Mouse (Mus musculus) testis, adult 2 months (tissue): ENCODE results near the gene Tex22. TPM values are rescaled to one million over a fixed set of nuclear protein-coding genes. Genes with fewer than 3 reads are reported as not detected.
A peak's percentile ranks its signal among the peaks of the same experiment; 100 is the strongest.

Source experiments
- H3K27ac ChIP-seq: fragments of 200-500 bp; 2 replicates; pipeline ENCODE4 v1.5.1; 2012; ENCODE audit warnings: low read depth, low read length; ENCODE audit not compliant: control insufficient read depth, insufficient read depth
- H3K27me3 ChIP-seq: fragments of 200-500 bp; 2 replicates; pipeline ENCODE4 v1.6.1; 2012; ENCODE audit warnings: mild to moderate bottlenecking, low read length, moderate library complexity; ENCODE audit not compliant: control insufficient read depth, insufficient read depth
- H3K36me3 ChIP-seq: fragments of 200-500 bp; 2 replicates; pipeline ENCODE4 v1.6.1; 2012; ENCODE audit warnings: mild to moderate bottlenecking, low read length; ENCODE audit not compliant: control insufficient read depth, insufficient read depth
- H3K4me1 ChIP-seq: fragments of 200-500 bp; 2 replicates; pipeline ENCODE4 v1.6.1; 2012; ENCODE audit warnings: low read length; ENCODE audit not compliant: control insufficient read depth, insufficient read depth
- H3K4me3 ChIP-seq: fragments of 200-500 bp; 2 replicates; pipeline ENCODE4 v1.5.1; 2012; ENCODE audit warnings: low read depth, mild to moderate bottlenecking, low read length, moderate library complexity, mixed read lengths; ENCODE audit not compliant: control insufficient read depth
- CTCF ChIP-seq: fragments of 200-500 bp; IDR thresholded peaks from 2 replicates; pipeline ENCODE4 v1.5.1; 2012; ENCODE audit warnings: low read depth, mild to moderate bottlenecking, inconsistent platforms, low read length, moderate library complexity; ENCODE audit not compliant: control insufficient read depth, insufficient read depth, insufficient replicate concordance
- POLR2A ChIP-seq: fragments of 200-500 bp; IDR thresholded peaks from 2 replicates; pipeline ENCODE4 v1.6.1; 2012; ENCODE audit warnings: low read depth, mild to moderate bottlenecking, inconsistent platforms, low read length, moderate library complexity; ENCODE audit not compliant: control insufficient read depth
- polyA plus RNA-seq: library from polyadenylated mRNA; depleted of rRNA; stranded (reverse); fragments of >200 nt; gene quantifications from 2 replicates; pipeline ENCODE4 v1.2.3, GENCODE M21; 2012

The Tex22 gene
- polyA plus RNA-seq, 1 experiment: 451 TPM

DNA sequence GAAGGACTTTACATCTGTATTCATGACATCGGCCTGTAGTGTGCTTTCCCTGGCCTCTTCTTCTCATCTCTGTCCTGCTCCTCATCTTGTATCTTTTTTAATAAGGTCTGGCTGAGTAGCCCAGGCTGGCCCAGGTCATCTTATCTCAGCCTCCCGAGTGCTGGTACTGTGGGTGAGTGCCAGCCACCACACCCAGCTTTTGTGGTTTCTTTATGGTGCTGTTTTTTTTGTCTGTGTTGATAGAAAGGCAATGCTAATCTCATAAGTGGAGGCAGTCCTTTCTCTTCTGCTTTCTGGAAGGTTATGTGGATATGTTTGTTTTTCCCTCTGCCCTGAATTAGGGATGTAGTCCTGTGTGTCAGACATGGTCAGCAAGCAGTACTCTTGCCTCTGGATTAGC is 31.8 kb upstream of the Tex22 start:
- Histone ChIP-seq H3K36me3 (no peaks in the 10 kb centered on the region), H3K27ac (no peak overlapping the region), H3K4me1 (peaks cover 2% of the 10 kb centered on the region), H3K27me3 (no peaks in the 10 kb centered on the region), H3K4me3 (no peak overlapping the region)
- TF ChIP-seq CTCF (no peak), POLR2A (no peak)

DNA sequence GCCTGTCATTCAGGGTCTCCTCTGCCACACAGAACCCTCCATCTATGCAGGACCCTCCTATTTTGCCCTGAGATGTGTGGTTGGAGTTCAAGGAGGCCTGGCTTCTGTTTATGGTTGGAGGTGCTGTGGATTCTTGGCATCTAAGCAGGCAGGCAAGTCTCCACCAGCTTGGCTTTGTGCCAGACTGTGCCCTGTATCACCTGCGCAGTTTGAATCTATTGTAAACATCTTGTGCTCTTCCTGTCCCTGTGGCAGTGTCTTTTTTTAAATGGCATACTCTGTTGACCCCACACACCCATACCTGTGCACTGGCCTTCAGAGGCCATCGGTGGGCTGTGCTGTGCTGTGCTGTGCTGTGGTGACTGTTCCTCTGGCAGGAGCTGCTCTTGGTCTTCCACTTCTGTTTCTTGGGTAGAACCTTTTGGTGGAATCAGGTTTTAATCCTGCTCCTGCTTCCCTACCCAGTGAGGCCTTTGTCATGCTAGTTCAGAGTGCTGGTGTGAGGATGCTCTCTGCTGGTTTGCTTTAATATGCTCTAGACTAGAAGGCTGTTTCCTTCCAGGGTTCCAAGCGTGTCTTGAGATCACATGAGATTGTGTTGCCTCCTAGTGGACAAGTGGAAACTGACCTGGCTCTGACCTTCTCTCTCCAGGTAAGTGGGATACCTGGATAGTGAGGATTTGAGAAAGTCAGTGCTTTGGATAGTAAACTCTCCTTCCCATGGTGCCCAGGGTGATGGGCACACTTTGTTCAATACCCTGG is 29.2 kb upstream of the Tex22 start:
- Histone ChIP-seq H3K27me3 (no peaks in the 10 kb centered on the region), H3K4me3 (no peak overlapping the region), H3K27ac (no peak overlapping the region), H3K4me1 (peaks cover 2% of the 10 kb centered on the region), H3K36me3 (no peaks in the 10 kb centered on the region)
- TF ChIP-seq POLR2A: no peak

DNA sequence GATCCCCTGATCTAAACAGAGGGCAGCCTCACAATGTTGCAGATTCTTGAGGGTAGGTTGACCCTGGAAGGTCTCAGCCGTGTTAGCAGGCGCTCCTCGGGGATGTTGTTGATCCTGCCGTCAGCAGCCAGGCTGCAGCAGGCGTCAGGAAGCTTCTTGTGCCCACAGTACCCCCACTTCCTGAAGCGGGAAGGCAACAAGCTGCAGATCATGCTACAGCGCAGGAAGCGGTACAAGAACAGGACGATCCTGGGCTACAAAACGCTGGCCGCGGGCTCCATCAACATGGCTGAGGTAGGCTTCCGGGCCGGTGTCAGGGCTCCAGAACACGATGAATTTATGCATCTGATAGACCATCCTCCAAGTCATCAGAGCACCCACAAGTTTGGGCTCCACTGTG is 27.4 kb upstream of the Tex22 start:
- no peaks in the 10 kb centered on the region; the same call in none of the 2 replicates for H3K4me1 ChIP-seq
- no peaks in the 10 kb centered on the region for H3K27me3 ChIP-seq
- no peaks in the 10 kb centered on the region for H3K36me3 ChIP-seq
- TF ChIP-seq POLR2A: no peak
- no peak overlapping the region for H3K4me3 ChIP-seq
- no peak overlapping the region for H3K27ac ChIP-seq

GRCm38 (mm10) chr12:113048103-113048502 is 26.2 kb upstream of the Tex22 start:
- no peaks in the 10 kb centered on the region for H3K36me3 ChIP-seq
- H3K4me3 ChIP-seq: peak overlapping the region; percentile 59
- no peak overlapping the region for H3K27ac ChIP-seq
- H3K27me3 ChIP-seq: no peaks in the 10 kb centered on the region
- H3K4me1 ChIP-seq: no peaks in the 10 kb centered on the region; the same call in none of the 2 replicates
- no peak for TF ChIP-seq CTCF
- no peak for TF ChIP-seq POLR2A

DNA sequence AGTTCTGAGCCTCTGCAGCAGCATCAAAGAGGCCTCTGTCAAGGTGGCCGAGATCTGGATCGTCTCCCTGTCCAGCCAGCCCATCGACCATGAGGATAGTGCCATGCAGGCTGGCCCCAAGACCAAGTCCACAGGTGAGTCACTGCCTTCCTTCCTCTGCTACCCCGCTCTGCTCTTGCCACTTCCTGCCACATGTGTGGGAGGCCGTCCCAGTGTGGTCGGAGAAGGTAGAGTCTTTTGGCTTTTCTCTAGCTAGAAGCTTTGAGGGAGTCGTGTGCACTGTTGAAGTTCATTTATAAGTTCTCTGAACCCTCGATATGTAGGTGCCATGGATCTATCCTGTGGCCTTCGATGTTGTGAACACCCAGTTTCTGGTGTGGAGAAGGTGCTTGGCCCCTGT is 24.5 kb upstream of the Tex22 start:
- Histone ChIP-seq H3K4me1 (no peaks in the 10 kb centered on the region; the same call in 1 of the 2 replicates), H3K4me3 (peak overlapping the region; percentile 70), H3K27me3 (no peaks in the 10 kb centered on the region), H3K27ac (no peak overlapping the region), H3K36me3 (no peaks in the 10 kb centered on the region)
- TF ChIP-seq CTCF (no peak), POLR2A (no peak)

- no peaks in the 10 kb centered on the region for H3K27me3 ChIP-seq
- H3K27ac ChIP-seq: no peak overlapping the region
- TF ChIP-seq POLR2A (no peak), CTCF (no peak)
- H3K4me3 ChIP-seq: peak overlapping the region; percentile 70
- no peaks in the 10 kb centered on the region for H3K36me3 ChIP-seq
- no peaks in the 10 kb centered on the region; the same call in 1 of the 2 replicates for H3K4me1 ChIP-seq
These were observed 23.6 kb upstream of the Tex22 start for GRCm38 (mm10) chr12:113050671-113051070.

- H3K27ac ChIP-seq: no peak overlapping the region
- no peaks in the 10 kb centered on the region; the same call in 1 of the 2 replicates for H3K4me1 ChIP-seq
- TF ChIP-seq POLR2A (peak; percentile 51), CTCF (no peak)
- peak overlapping the region; percentile 70 for H3K4me3 ChIP-seq
- H3K36me3 ChIP-seq: no peaks in the 10 kb centered on the region
- no peaks in the 10 kb centered on the region for H3K27me3 ChIP-seq
These were observed 22.5 kb upstream of the Tex22 start for GRCm38 (mm10) chr12:113051628-113052403.
